Mouse (Mus musculus) liver, adult (tissue): ENCODE results near the gene Rcan1.

Experiments
- GATA4 ChIP-seq: IDR thresholded peaks from 2 replicates; pipeline ENCODE4 v1.6.1; 2014; ENCODE audit warnings: mild to moderate bottlenecking, low read length; ENCODE audit not compliant: insufficient replicate concordance

Rcan1 gene

DNA sequence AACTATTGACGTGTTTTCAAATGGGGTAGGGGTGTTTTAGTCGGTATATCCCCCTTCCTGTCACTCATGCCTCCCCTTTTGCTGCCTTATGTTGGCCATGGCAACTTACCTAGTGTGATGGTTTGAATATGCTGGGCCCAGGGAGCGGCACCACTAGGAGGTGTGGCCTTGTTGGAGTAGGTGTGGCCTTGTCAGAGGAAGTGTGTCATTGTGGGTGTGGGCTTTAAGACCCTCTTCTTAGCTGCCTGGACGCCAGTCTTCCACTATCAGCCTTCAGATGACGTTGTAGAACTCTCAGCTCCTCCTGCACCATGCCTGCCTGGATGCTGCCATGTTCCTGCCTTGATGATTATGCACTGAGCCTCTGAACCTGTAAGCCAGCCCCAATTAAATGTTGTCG is at the start of gene Rcan1:
Rcan1 (minus strand) TSS at position 162 of the 400 bp plus-strand sequence.
- TF ChIP-seq GATA4, result no peak

DNA sequence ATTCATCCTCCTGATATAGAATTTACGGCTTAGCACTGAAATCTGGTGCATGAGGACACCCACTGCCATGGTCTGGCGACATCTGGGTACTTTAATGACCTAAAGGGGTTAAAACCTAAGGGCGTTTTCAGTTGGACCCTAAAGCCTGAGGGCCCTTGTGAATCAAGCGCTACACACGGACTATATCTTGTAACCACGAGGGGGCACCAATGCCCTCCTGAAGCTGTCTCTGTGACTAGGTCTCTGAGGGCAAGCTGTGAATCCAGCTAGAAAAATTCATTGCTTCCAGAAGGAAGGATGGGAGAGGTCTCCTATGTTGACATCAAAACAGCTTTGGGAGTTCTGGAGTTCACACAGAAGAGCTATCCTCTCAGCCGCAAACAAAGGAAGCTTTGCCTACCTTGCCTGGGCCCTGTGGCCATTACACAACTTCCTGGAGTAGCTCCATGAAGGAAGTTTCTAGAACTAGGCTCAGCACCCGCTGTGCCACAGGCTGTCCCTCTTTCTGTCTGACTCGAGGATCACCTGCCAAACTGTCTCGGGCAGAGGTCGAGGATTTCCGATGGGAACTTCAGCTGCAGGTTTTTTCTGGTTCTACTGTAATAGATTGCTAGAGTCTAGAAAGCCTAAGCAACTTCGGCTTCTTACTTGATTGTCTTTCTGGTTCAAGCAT is 49.3 kb upstream of the Rcan1 start:
- TF ChIP-seq GATA4, result no peak

DNA sequence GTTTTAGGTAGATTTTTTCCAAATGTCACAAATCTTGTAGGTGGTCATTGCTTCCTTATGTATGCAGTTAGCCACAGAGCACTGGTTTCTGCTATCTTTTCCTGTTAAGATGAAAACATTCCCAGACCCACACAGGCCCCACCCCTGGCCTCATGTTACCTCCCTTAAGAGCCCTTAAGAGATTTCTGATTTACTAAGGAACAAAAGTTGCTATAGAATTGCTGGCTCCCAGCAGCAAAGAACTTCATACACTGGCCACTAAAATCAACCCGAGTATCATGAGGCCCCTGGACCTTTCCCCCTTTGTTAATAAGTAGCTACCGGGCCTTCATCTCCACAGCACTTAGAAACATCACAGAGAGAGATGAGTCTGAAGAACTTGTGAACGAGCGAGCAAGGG is 48.1 kb upstream of the Rcan1 start:
- no peak for TF ChIP-seq GATA4

DNA sequence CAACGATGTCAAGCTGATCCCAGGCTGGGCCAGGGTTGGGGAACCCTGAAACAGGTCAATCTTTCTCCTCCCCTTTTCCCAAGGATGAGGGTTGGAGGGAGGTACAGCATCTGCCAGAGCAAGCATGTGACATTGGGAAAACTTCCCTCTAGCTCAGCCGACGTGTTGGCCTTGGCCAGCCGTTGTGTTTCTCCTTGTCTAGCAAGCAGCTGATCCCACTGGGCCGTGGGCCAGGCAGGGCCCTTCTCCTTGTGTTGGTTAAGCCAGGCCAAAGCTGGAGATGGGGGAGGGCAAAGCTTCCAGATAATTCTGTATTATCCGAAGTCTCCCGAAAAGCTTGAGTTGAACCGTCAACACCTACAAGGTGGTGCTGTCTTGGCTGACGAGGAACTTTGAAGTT is 45.5 kb upstream of the Rcan1 start:
- no peak for TF ChIP-seq GATA4

DNA sequence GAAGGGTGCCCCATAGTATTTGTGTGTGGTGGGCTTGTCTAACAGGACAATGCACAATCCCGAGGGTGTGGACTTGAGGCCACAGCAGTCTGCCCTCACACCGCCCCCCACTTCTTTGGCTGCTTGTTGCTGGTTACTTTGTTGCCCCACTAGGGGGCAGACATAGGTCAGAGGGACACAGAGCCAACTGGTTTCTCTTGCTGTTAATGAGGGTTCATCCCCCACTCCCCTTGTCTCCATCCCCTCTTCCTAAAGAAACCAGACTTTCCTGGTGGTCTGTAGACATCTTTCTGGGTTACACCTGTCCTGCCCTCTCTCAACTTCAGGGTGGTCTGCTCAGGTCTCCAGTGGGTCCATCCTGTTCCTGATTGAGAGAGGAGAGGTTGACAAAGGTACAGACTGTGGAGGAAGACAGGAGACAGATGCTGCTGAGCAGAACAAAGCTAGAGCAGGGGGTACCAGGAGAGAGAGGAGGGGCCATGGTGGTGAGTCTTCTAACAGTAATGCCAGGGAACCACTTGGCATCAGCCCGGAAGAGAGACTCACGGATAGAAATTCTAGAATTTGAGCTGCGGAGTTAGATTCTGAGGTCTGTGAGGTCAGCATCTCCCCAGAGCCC is 41.2 kb upstream of the Rcan1 start:
- no peak for TF ChIP-seq GATA4

DNA sequence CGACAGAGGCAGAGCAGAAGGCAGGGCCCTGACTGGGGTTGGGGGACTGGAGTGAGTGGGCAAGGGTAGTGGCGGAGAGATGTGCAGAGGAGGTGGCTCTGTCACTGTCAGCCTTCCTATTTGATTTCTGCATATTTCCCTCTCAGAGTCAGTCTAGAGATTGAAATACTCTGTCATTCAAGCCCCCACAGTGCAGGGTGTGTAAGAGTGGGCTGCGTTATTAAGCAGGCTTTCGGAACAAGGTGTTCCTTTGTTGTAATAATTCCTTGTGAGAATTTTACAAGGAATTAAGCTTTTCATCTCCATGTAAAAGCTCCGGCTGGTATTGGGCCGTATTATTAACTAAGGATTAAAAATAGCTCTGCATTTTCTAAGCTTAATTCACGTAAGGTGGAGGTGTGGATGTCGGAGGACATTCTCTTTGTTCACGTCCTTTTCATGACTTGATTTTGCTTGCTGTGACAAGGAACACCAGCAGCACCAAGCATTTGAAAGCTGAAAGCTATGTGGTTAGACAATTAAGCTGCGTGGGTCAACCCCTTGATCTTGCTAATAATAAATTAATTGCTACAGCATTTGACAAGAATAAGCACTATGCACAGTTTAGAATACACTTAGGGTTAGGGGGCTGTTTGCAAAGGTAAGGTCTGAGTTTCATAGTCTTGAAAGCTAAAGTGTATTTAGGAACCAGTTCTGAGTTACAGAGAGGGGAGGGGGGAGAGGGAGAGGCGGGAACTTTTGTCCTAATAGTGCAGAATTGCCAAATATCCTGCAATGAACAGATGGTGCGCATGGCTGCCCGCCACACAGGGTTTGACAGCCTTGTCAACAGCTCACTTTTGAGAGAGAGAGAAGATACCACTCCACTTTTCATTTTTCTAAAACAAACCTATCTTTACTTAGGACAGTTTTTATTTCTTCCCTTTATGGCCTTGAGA is 40.4 kb upstream of the Rcan1 start:
- TF ChIP-seq GATA4, result no peak

DNA sequence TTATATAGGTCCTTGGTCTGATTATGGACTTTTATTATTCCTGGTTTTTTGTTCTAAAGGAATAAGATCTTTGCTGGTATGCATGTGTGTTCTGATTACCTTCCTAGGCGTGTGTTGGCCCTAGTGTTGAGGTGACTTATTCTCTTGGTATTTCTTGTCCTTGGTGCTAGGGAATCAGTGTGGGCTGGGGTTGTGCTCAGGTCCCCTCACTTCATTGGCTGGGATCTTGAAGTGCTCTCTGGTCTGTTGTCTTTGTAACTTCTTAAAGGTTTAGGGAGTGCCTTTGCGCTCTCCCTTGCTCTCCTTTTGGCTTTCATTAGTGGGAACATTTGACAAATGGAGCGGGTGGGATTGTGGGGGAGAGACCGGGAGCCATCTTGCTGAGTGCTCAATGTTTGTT is 36.9 kb upstream of the Rcan1 start:
- TF ChIP-seq GATA4, result no peak

DNA sequence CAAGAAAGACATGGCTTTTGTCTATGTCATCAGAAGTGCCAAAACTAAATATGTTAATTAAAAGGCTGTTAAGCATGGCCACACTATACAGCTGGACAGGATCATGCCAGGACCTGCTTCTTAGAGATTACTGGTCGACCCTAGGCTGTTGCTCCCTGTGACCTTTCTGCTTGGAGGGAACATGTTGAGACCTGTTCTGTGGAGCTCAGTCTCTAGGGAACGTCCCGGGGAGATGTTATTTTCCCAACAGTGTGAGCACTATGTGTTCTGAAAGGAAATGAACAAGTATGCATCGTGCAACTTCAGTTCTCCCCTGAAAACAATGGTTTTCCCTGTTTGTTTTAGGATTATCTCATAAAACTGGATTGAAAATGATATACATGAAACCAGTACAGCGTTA is 32.4 kb upstream of the Rcan1 start:
- TF ChIP-seq GATA4, result no peak

DNA sequence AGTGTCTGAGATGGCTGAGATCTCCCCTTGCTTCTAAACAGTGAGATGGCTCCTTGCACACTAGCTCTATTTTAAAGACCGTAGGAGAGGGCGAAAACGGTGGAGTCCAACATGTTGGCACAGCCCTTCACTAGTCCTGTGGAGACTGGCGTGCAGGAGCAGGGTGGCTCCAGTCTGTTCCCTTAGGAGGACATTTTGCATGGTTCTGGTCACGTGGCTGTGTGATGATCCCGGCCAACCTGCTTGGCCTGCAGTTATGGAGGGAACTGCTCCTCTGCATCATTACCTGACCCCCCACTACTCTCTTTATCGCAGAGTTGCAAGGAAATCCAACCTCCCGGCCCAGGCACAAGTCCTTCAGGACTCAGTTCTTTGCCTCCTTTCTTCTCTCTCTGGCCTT is 29.9 kb upstream of the Rcan1 start:
- no peak for TF ChIP-seq GATA4

DNA sequence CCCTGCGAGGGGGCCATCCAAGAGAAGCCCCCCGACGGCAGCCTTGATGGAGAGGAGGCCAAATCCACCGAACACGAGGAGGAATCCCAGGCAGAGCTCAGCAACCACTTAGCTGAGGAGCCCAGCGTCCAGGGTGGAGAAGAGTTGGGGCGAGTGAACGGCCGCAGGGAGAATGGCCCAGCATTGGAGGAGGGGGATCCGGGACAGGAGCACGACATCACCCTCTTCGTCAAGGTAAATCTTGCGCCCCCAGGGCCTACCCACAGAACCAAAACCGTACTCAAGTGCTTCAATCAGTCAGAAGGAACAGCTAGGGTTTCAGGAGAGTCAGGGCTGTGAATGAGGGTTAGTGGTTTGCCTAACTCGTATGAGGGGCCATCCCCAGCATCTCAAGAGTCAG is 28.7 kb upstream of the Rcan1 start:
- no peak for TF ChIP-seq GATA4

DNA sequence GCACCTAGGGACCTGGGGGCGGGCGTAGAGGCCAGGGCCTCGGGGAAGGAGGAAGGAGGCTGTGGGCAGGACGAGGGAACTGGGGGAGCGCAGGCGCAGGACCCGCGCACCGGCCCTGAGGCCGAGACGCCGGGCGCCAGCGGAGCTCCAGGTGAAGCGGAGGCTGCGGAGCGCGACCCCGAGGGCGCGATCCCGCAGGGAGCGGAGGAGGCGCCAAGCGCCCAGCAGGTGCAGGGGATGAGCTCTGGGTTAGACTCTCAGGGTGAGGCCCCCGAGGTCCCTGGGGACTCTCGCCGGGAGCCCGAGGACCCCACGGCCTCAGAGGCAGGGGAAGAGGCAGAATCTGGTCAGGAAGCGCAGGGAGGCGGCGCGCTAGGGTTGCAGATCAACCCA is 27.9 kb upstream of the Rcan1 start:
- TF ChIP-seq GATA4, result no peak

DNA sequence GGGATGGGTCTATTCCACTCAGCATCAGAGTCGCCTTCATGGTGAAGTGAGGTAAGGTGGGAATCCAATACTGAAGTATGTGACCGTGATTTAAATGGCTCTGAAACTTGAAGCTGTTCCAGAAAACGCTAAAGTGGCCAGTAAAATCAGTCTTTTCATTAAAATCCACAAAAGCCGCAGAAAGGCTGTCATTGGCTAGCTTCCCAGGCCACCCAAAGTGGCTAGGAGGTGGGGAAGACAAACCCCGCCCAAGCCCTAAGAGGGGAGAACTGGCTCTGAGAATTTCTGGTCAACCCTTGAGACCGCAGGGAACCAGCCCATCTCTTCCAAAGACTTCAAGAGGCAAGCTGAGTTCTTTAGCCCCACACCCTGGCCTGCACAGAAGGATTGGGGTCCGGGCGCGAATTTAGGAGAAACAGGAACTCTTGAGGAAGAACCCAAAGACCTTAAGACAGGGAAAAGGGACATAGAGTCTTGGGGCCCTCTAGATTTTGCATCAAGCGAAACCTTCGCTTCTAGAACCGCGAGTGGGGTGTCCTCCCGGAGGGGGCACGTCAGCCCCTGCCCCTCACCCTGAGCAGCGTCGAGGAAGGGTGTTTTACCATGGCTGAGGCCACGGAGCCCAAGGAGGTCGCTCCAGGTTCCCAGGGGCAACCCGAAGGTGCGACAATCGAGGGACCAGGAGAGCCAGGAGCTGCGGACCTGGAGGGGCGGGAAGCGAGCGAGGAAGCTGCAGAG is 27.4 kb upstream of the Rcan1 start:
- TF ChIP-seq GATA4, result no peak

DNA sequence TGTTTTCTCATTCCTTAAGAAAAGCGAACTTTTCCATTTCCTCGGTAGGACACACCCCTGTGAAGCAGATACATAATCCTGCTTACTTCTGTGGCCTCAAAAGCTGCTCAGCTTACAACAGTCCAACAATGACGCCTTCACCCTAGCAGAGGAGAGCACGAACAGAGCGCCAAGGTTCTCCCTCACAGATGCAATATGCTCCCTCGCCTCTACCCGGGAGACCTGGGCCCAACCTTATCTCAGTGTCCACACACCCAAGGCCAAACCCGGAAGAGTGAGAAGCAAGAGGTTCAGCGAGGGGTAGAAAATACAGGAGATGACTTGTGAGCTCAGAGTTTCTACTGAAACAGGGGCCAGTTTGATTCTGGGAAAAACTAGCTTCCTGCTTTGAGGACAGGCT is 18.7 kb upstream of the Rcan1 start:
- TF ChIP-seq GATA4, result no peak

DNA sequence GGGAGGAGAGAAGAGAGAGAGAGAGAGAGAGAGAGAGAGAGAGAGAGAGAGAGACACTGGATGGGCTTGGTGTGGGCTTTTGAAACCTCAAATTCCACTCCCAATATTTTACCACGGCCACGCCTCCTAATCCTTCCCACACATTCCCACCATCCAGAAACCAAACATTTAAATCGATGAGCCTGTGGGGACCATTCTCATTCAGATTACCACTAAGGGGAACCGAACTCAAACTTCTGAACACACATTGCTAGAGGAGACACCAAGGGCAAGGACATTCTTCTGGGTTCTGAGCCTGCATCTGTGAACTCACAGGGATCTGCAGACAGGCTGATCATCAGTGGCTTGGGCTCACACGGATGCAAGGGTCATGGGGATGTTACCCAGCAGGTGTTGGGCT is 17.8 kb upstream of the Rcan1 start:
- TF ChIP-seq GATA4, result no peak

DNA sequence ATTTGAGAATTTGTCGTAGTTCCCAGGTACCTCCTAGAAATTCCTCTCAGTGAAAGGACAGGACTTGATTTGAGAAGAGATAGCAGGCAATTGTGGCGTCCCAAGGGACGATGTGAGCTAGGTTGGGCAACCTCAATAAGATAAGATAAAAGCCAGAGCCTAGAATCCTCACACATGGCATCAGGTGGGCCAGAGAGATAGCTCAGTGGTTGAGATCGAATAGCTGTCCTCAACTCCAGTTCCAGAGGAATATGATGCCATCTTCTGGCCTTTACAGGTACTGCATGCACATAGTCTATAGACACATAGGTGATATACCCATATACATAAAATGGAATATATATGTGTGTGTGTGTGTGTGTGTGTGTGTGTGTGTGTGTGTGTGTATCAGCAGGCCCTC is 16.8 kb upstream of the Rcan1 start:
- TF ChIP-seq GATA4, result no peak

DNA sequence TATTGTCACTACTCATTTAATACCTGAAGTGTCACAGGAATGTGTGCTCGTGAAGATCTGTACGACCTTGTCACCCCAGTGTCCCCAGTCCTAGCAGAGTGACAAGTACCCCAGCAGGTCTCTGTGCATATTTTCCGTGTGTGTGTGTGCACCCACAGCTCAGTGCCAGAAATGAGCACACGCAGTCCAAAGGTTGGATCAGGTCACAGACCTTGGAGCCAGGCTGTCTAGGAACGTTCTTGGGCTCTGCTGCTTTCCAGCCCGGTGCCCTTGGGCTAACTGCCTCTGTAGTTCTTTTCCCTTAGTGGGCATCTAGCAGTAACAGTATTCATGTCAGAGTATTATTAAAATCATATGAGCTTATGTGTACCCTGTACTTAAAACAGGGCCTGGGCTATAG is 16.4 kb upstream of the Rcan1 start:
- no peak for TF ChIP-seq GATA4

DNA sequence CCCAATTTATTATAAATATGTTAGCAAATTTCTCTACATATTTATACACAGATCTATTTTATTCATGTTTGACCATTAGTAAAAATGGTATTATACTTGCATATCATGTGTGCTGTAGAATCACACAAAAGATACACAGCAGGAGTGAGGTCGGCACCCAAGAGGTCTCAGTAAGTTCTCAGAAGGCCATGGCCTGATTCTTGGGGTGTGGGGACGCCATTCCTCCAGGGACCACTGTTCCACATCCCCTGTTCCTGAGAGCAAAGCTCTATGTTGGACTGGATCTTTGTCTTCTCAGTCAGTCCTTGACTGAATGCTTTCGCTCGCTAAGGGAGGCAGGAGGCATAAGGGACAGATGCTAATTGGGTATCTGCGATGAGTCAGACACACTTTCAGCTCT is 14.8 kb upstream of the Rcan1 start, which contains the start of gene Clic6:
Clic6 (plus strand) TSS at position 301 of the 400 bp plus-strand sequence.
- TF ChIP-seq GATA4, result no peak
